Mouse (Mus musculus) CH12.LX (cell line): ENCODE measurements around the gene Ttll11. TPM values are rescaled to one million over a fixed set of nuclear protein-coding genes. Genes with fewer than 3 reads are reported as not detected.

ENCODE experiments used
- DNase-seq: peaks from one replicate; pipeline ENCODE4 v3.0.0-alpha.2; 2013; ENCODE audit errors: extremely low read depth
- H3K27ac ChIP-seq: 2 replicates; pipeline ENCODE4 v1.5.1; 2012; ENCODE audit warnings: low read depth, mild to moderate bottlenecking, control low read depth, moderate library complexity; ENCODE audit not compliant: insufficient read depth
- H3K27me3 ChIP-seq: replicated peaks from 2 replicates; pipeline ENCODE3; 2012; ENCODE audit warnings: inconsistent platforms
- H3K36me3 ChIP-seq, 2 experiments: replicated peaks in 1 of 2; 2 replicates each; pipeline versions ENCODE3 to v1.6.1; 2012; ENCODE audit warnings: inconsistent platforms in 1 of 2, low read length in 1 of 2, mild to moderate bottlenecking in 1 of 2, mixed read lengths in 1 of 2, moderate library complexity in 1 of 2; ENCODE audit not compliant: control insufficient read depth in 1 of 2, insufficient read depth in 1 of 2
- H3K4me1 ChIP-seq, 2 experiments: 2 replicates each; pipeline ENCODE4 v1.6.1; 2012; ENCODE audit warnings: inconsistent platforms in 1 of 2, moderate library complexity in 1 of 2; ENCODE audit not compliant: insufficient read depth in 2 of 2, control insufficient read depth in 1 of 2
- H3K4me2 ChIP-seq: 2 replicates; pipeline ENCODE4 v1.6.1; 2012; ENCODE audit warnings: low read depth, mild to moderate bottlenecking, control low read depth; ENCODE audit not compliant: poor library complexity, insufficient read depth, severe bottlenecking
- H3K4me3 ChIP-seq, 3 experiments: fragments of 150-350 bp in 1 of 3; sonication (generic) in 1 of 3; replicated peaks in 1 of 3; 2 replicates each; pipeline versions ENCODE3 to v1.5.1; 2011 to 2012; ENCODE audit warnings: low read depth in 2 of 3, low read length in 2 of 3, mild to moderate bottlenecking in 2 of 3, moderate library complexity in 2 of 3, control low read depth in 1 of 3, improper control_type of control experiment in 1 of 3, inconsistent platforms in 1 of 3, mixed read lengths in 1 of 3; ENCODE audit not compliant: poor library complexity in 1 of 3
- H3K79me2 ChIP-seq: replicated peaks from 2 replicates; pipeline ENCODE4 v1.6.1; 2012; ENCODE audit warnings: mild to moderate bottlenecking, moderate library complexity; ENCODE audit not compliant: control insufficient read depth, poor library complexity, insufficient read depth, severe bottlenecking; ENCODE audit errors: extremely low read depth
- H3K9ac ChIP-seq: 2 replicates; pipeline ENCODE4 v1.6.1; 2012; ENCODE audit warnings: low read depth, mild to moderate bottlenecking, control low read depth, moderate library complexity; ENCODE audit not compliant: insufficient read depth
- H3K9me3 ChIP-seq: replicated peaks from 2 replicates; pipeline ENCODE3; 2012; ENCODE audit warnings: low read length, inconsistent platforms, mixed read lengths
- BHLHE40 ChIP-seq: IDR thresholded peaks from 2 replicates; pipeline ENCODE4 v1.6.1; 2011; ENCODE audit warnings: mild to moderate bottlenecking, low read depth, low read length, improper control_type of control experiment
- CHD2 ChIP-seq: IDR thresholded peaks from 2 replicates; pipeline ENCODE4 v1.6.1; 2011; ENCODE audit warnings: low read length, improper control_type of control experiment
- CTCF ChIP-seq, 2 experiments: IDR thresholded peaks in 1 of 2; conservative IDR thresholded peaks in 1 of 2; 2 replicates each; pipeline ENCODE4 v1.5.1; 2011 to 2012; ENCODE audit warnings: low read depth in 2 of 2, low read length in 2 of 2, improper control_type of control experiment in 1 of 2, inconsistent platforms in 1 of 2, mild to moderate bottlenecking in 1 of 2, moderate library complexity in 1 of 2
- ETS1 ChIP-seq: conservative IDR thresholded peaks from 2 replicates; pipeline ENCODE4 v1.6.1; 2012; ENCODE audit warnings: low read depth, mild to moderate bottlenecking, inconsistent platforms, low read length, improper control_type of control experiment, moderate library complexity
- GABPA ChIP-seq: IDR thresholded peaks from 2 replicates; pipeline ENCODE4 v1.6.1; 2012; ENCODE audit warnings: low read depth, low read length, improper control_type of control experiment, inconsistent platforms; ENCODE audit not compliant: insufficient replicate concordance
- HCFC1 ChIP-seq: IDR thresholded peaks from 2 replicates; pipeline ENCODE4 v1.6.1; 2012; ENCODE audit warnings: low read depth, mild to moderate bottlenecking, inconsistent platforms, low read length, improper control_type of control experiment
- IRF4 ChIP-seq: IDR thresholded peaks from 2 replicates; pipeline ENCODE4 v1.6.1; 2014; ENCODE audit warnings: low read depth, mild to moderate bottlenecking, inconsistent platforms, low read length, improper control_type of control experiment
- JUN ChIP-seq: IDR thresholded peaks from 2 replicates; pipeline ENCODE4 v1.6.1; 2011; ENCODE audit warnings: low read depth, mild to moderate bottlenecking, low read length, improper control_type of control experiment, moderate library complexity; ENCODE audit not compliant: insufficient read depth
- KAT2A ChIP-seq: IDR thresholded peaks from 2 replicates; pipeline ENCODE4 v1.6.1; 2012; ENCODE audit warnings: low read length, improper control_type of control experiment, inconsistent platforms; ENCODE audit not compliant: insufficient replicate concordance
- MAFK ChIP-seq: IDR thresholded peaks from 2 replicates; pipeline ENCODE4 v1.6.1; 2011; ENCODE audit warnings: low read length, improper control_type of control experiment; ENCODE audit not compliant: insufficient replicate concordance
- MAX ChIP-seq: IDR thresholded peaks from 2 replicates; pipeline ENCODE4 v1.6.1; 2011; ENCODE audit warnings: low read length, improper control_type of control experiment
- MEF2A ChIP-seq: IDR thresholded peaks from 2 replicates; pipeline ENCODE4 v1.6.1; 2014; ENCODE audit warnings: low read depth, mild to moderate bottlenecking, inconsistent platforms, low read length, improper control_type of control experiment, borderline replicate concordance
- MXI1 ChIP-seq: IDR thresholded peaks from 2 replicates; pipeline ENCODE4 v1.6.1; 2011; ENCODE audit warnings: mild to moderate bottlenecking, low read depth, low read length, improper control_type of control experiment
- MYC ChIP-seq: IDR thresholded peaks from 2 replicates; pipeline ENCODE4 v1.6.1; 2011; ENCODE audit warnings: low read depth, mild to moderate bottlenecking, improper control_type of control experiment, low read length
- NELFE ChIP-seq: IDR thresholded peaks from 2 replicates; pipeline ENCODE4 v1.6.1; 2011; ENCODE audit warnings: low read depth, low read length, improper control_type of control experiment
- NRF1 ChIP-seq: IDR thresholded peaks from 2 replicates; pipeline ENCODE4 v1.6.1; 2014; ENCODE audit warnings: low read depth, mild to moderate bottlenecking, inconsistent platforms, low read length, improper control_type of control experiment, moderate library complexity
- PAX5 ChIP-seq: IDR thresholded peaks from 2 replicates; pipeline ENCODE4 v1.6.1; 2012; ENCODE audit warnings: low read length, inconsistent platforms, mixed read lengths
- RAD21 ChIP-seq: IDR thresholded peaks from 2 replicates; pipeline ENCODE4 v1.6.1; 2011; ENCODE audit warnings: low read depth, mild to moderate bottlenecking, low read length, improper control_type of control experiment, moderate library complexity
- RCOR1 ChIP-seq: conservative IDR thresholded peaks from 2 replicates; pipeline ENCODE4 v1.6.1; 2012; ENCODE audit warnings: low read depth, mild to moderate bottlenecking, inconsistent platforms, low read length, improper control_type of control experiment
- SMC3 ChIP-seq: IDR thresholded peaks from 2 replicates; pipeline ENCODE4 v1.6.1; 2011; ENCODE audit warnings: low read depth, low read length, improper control_type of control experiment
- TCF12 ChIP-seq: IDR thresholded peaks from 2 replicates; pipeline ENCODE4 v1.6.1; 2014; ENCODE audit warnings: low read depth, mild to moderate bottlenecking, inconsistent platforms, low read length, improper control_type of control experiment
- USF2 ChIP-seq: conservative IDR thresholded peaks from 2 replicates; pipeline ENCODE4 v1.6.1; 2011; ENCODE audit warnings: low read depth, low read length, improper control_type of control experiment
- dilution Hi-C: fragments of 300-500 bp; cut with MboI; formaldehyde crosslinking; loops from 2 replicates; pipeline ENCODE4 v1.14.3; 2020; ENCODE audit warnings: low sequenced_read_pairs; ENCODE audit not compliant: extremely low pct_unique_long_range_greater_than_20kb, extremely low pct_ligation_motif_present
- in situ Hi-C: fragments of 300-500 bp; cut with MboI; formaldehyde crosslinking; loops from 3 replicates; pipeline ENCODE4 v1.14.3; 2019; ENCODE audit warnings: low sequenced_read_pairs, low pct_ligation_motif_present, low pct_unique_long_range_greater_than_20kb, mixed read lengths
- polyA plus RNA-seq: library from polyadenylated mRNA; unstranded; fragments of >175 nt; gene quantifications from 2 replicates; pipeline ENCODE4 v1.2.1, GENCODE M21; 2012; ENCODE audit warnings: low read depth; ENCODE audit not compliant: insufficient read length
- total RNA-seq, 2 experiments: library from RNA; depleted of rRNA; stranded (reverse); fragments of 300-350 nt in 1 of 2; fragments of >200 nt in 1 of 2; gene quantifications; 2 replicates each; pipeline ENCODE4 v1.2.3; 2012 to 2014

The Ttll11 gene
- total and polyA plus RNA-seq, 3 experiments = 0.04 to 0.31 (median 0.11) TPM

GRCm38 (mm10) chr2:35737467-35738027, 242.2 kb downstream of the Ttll11 start (continued):
- TF ChIP-seq TCF12 (peak; percentile 94), MAFK (peak; percentile 71), HCFC1 (no peak), ETS1 (peak; percentile 79), MAX (peak; percentile 62)
- TF ChIP-seq, all 38 proteins: peak for 18

GRCm38 (mm10) chr2:35736061-35736460, 243.7 kb downstream of the Ttll11 start:
- dilution Hi-C loops = no loop called here
- DNase-seq = no peak
- H3K79me2 ChIP-seq = no peaks in the 10 kb centered on the region
- no peak overlapping the region for H3K4me3 ChIP-seq
- H3K9me3 ChIP-seq = peaks cover 6% of the 10 kb centered on the region
- no peak overlapping the region for H3K9ac ChIP-seq
- in situ Hi-C loops = loop anchor here (10.0 kb wide), 2 partner anchors 169 to 191 kb away; no protein-coding TSS in a partner anchor
- no peak overlapping the region for H3K27ac ChIP-seq
- H3K36me3 ChIP-seq = peaks cover 0 to 2% of the 10 kb centered on the region in 2 experiments
- peaks cover 34 to 73% of the 10 kb centered on the region in 2 experiments for H3K4me1 ChIP-seq
- no peaks in the 10 kb centered on the region for H3K27me3 ChIP-seq
- no peak overlapping the region for H3K4me2 ChIP-seq
- no peak for TF ChIP-seq MAX
- no peak for TF ChIP-seq BHLHE40
- no peak for TF ChIP-seq MYC
- no peak for TF ChIP-seq MEF2A
- no peak for TF ChIP-seq JUN
- TF ChIP-seq GABPA = no peak
- TF ChIP-seq RAD21 = no peak

GRCm38 (mm10) chr2:35735001-35735400, 244.7 kb downstream of the Ttll11 start:
- Histone ChIP-seq H3K27ac (no peak overlapping the region), H3K36me3 (peaks cover 0 to 3% of the 10 kb centered on the region in 2 experiments), H3K9ac (no peak overlapping the region), H3K4me1 (peaks cover 36 to 83% of the 10 kb centered on the region in 2 experiments), H3K79me2 (no peaks in the 10 kb centered on the region), H3K4me2 (no peak overlapping the region), H3K4me3 (no peak overlapping the region), H3K27me3 (no peaks in the 10 kb centered on the region), H3K9me3 (peaks cover 6% of the 10 kb centered on the region)
- TF ChIP-seq MAFK = no peak
- TF ChIP-seq NELFE = no peak
- no peak for TF ChIP-seq IRF4
- no peak for TF ChIP-seq PAX5
- no peak for TF ChIP-seq NRF1
- no peak for TF ChIP-seq KAT2A
- no peak for TF ChIP-seq GABPA
- TF ChIP-seq RCOR1 = no peak
- TF ChIP-seq TCF12 = no peak
- peak; percentile 34; the same call in 1 of the 2 replicates for TF ChIP-seq SMC3
- TF ChIP-seq CTCF (conservative IDR thresholded peaks at IDR 0.05 in 1 of 2, IDR thresholded peaks at IDR 0.05 in 1 of 2; ENCODE audit: low read depth in 2 of 2, low read length in 2 of 2) = peak; percentile 17 to 43; a peak in 2 of 4 replicates
- peak; percentile 18 for TF ChIP-seq RAD21
- no peak for TF ChIP-seq USF2
- no peak for TF ChIP-seq MXI1
- TF ChIP-seq CHD2 = no peak
- no peak for TF ChIP-seq BHLHE40
- no peak for DNase-seq
- dilution Hi-C loops = no loop called here
- in situ Hi-C loops = loop anchor here (10.0 kb wide), 2 partner anchors 170 to 190 kb away; no protein-coding TSS in a partner anchor
